Mouse (Mus musculus): ENCODE data around the gene Dgki. TPM values are rescaled to one million over a fixed set of nuclear protein-coding genes. Genes with fewer than 3 reads are reported as not detected.

Dgki gene
- polyA plus RNA-seq, 1 experiment = not detected

DNA sequence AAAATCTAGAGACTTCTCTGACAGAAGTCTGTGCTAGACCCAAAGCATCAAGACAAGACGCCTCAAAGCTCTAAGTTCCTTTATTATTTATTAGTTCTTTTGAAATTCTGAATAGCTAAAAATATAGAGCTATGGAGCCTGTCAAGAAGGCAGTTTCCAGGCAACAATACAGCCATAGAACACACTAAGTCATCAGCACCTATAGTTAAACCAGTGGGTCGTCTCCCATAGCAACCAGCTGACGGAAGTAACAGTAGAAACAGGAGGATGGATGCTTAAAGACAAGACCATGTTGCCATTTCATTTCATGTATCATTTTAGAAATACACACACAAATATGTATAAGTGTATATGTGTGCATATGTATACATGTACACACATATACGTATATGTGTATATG lies 363.2 kb downstream of the Dgki start:
- Histone ChIP-seq H3K4me3 (ENCODE audit: insufficient read depth, low read length) (no peak overlapping the region), H3K27ac (ENCODE audit: insufficient read depth, low read depth, low read length) (no peak overlapping the region), H3K4me1 (ENCODE audit: control insufficient read depth, insufficient read depth, low read length) (no peaks in the 10 kb centered on the region)
- no peak for TF ChIP-seq POLR2A (IDR thresholded peaks at IDR 0.05; ENCODE audit: borderline replicate concordance, low read depth, low read length)
- no peak for TF ChIP-seq CTCF (IDR thresholded peaks at IDR 0.05; ENCODE audit: low read depth, low read length)

DNA sequence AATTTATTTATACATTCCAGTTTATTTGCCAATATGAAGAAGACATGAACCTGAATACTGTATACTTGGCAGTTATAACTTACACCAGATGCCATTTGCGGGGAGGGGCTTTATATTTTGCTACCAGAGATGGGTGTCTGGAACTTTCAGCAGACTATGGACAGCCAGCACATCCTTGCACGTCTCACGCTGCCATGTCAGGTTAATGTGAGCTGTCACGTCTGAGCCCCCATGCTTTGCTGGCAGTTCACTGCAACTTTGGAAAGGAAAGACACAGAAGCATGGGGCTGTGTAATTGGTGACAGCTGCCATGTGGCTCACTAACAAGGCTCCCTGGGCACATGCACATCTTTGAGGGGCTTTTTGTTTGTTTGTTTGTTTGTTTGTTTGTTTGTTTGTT lies 368.5 kb downstream of the Dgki start:
- no peak overlapping the region for H3K27ac ChIP-seq (ENCODE audit: insufficient read depth, low read depth, low read length)
- TF ChIP-seq CTCF (IDR thresholded peaks at IDR 0.05; ENCODE audit: low read depth, low read length) (no peak), POLR2A (IDR thresholded peaks at IDR 0.05; ENCODE audit: borderline replicate concordance, low read depth, low read length) (no peak)

DNA sequence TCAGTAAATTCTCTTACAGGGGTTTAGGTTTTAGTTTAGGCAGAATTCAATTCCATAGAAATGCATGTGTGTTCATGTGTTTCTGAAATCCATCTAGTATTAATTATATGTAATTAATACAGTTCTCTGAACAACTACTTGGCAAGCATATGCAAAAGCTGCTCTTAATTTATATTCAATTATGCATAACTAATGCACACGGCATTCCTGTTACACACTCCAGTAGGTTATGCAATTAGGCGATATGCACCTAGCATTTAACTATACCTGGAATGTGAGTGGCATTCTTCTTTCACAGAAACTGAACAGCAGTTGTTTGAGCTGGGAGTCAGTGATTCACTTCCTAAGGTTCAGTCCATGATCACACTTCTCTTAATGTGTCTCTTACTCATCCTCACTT lies 370.2 kb downstream of the Dgki start:
- Histone ChIP-seq H3K4me1 (ENCODE audit: control insufficient read depth, insufficient read depth, low read length) (no peaks in the 10 kb centered on the region), H3K4me3 (ENCODE audit: insufficient read depth, low read length) (no peak overlapping the region), H3K27ac (ENCODE audit: insufficient read depth, low read depth, low read length) (no peak overlapping the region)
- TF ChIP-seq POLR2A (IDR thresholded peaks at IDR 0.05; ENCODE audit: borderline replicate concordance, low read depth, low read length) (no peak), CTCF (IDR thresholded peaks at IDR 0.05; ENCODE audit: low read depth, low read length) (no peak)

More for the DNA sequence above, 368.5 kb downstream of the Dgki start:
- Histone ChIP-seq H3K4me1 (ENCODE audit: control insufficient read depth, insufficient read depth, low read length) (no peaks in the 10 kb centered on the region), H3K4me3 (ENCODE audit: insufficient read depth, low read length) (no peak overlapping the region)

DNA sequence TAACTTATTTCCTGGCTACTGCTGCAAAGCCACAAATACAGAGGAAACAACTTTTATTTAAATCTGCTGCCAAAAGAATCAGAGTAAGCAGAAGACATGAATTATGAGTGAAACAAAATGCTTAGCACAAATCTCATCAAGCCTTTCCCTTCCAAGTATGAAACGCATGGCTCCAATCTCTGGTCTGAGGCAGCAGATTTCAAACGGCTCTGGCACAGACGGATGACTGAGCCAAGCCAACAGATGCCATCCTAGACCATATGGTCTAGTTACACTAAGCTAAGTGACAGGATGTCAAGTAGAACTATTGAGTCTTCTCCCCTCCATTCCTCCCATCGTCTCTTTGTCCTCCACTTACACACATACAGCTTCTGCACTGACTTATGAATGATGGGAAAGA lies 373.5 kb downstream of the Dgki start:
- Histone ChIP-seq H3K4me1 (ENCODE audit: control insufficient read depth, insufficient read depth, low read length) (no peaks in the 10 kb centered on the region), H3K27ac (ENCODE audit: insufficient read depth, low read depth, low read length) (no peak overlapping the region), H3K4me3 (ENCODE audit: insufficient read depth, low read length) (no peak overlapping the region)
- no peak for TF ChIP-seq POLR2A (IDR thresholded peaks at IDR 0.05; ENCODE audit: borderline replicate concordance, low read depth, low read length)
- TF ChIP-seq CTCF (IDR thresholded peaks at IDR 0.05; ENCODE audit: low read depth, low read length) = no peak

DNA sequence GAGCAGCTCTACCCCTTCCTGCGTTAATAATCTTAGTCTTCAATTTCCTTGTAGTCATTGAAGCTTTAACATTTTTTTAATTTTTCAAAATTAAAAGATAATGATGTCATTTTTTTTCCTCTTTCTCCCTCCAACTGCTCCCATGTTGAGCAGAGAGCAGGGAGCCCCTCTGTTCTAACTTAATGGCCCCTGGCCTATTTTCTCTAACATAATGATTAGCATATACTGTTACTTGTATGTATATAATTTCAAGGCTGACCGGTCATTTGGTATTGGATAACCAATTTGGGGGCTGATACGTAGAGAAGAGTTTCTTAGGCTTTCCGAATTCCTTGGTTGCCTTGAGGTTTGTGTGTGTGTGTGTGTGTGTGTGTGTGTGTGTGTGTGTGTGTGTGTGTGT lies 378.0 kb downstream of the Dgki start:
- Histone ChIP-seq H3K4me3 (ENCODE audit: insufficient read depth, low read length) (no peak overlapping the region), H3K4me1 (ENCODE audit: control insufficient read depth, insufficient read depth, low read length) (no peaks in the 10 kb centered on the region), H3K27ac (ENCODE audit: insufficient read depth, low read depth, low read length) (no peak overlapping the region)
- no peak for TF ChIP-seq POLR2A (IDR thresholded peaks at IDR 0.05; ENCODE audit: borderline replicate concordance, low read depth, low read length)
- no peak for TF ChIP-seq CTCF (IDR thresholded peaks at IDR 0.05; ENCODE audit: low read depth, low read length)

DNA sequence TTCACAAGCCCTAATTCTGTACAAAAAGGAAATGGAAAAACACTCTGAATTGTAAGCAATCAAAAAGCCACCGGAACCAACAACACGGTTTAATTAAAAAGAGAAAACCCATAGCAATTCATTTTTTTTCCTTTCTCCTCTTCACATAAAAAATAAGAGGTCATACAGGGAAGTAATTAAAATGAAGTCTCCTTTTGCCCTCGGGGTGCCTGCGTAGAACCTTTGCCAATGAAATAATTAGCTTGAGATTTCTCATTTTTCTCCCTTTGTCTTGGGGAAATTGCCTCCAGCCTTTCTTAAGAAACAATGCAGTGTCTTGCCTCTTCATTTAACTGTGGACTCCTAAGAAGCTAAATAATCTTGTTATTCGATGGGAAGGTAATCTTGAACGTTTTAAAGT lies 388.4 kb downstream of the Dgki start:
- no peaks in the 10 kb centered on the region for H3K4me1 ChIP-seq (ENCODE audit: control insufficient read depth, insufficient read depth, low read length)
- H3K27ac ChIP-seq (ENCODE audit: insufficient read depth, low read depth, low read length) = no peak overlapping the region
- TF ChIP-seq CTCF (IDR thresholded peaks at IDR 0.05; ENCODE audit: low read depth, low read length) (no peak), POLR2A (IDR thresholded peaks at IDR 0.05; ENCODE audit: borderline replicate concordance, low read depth, low read length) (no peak)
- no peak overlapping the region for H3K4me3 ChIP-seq (ENCODE audit: insufficient read depth, low read length)

DNA sequence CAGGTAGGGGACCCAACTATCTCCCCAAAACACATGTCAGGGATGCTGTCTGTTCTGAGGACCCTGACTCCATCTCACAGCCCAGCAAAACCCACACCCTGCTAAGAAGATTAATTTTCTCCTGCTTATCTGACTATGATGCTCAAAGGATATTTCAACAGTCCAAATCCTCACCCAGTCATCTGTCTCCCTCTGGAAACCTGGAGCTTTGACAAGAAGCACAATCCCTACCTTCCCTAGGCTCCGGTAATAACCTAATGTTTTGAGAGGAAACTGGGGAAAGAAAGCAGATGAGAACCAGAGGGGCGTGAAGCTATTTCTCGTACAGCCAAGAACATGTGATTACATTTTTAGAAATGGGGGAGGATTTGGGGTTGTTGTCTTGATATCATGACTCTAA lies 392.8 kb downstream of the Dgki start:
- Histone ChIP-seq H3K4me3 (ENCODE audit: insufficient read depth, low read length) (no peak overlapping the region), H3K27ac (ENCODE audit: insufficient read depth, low read depth, low read length) (no peak overlapping the region), H3K4me1 (ENCODE audit: control insufficient read depth, insufficient read depth, low read length) (no peaks in the 10 kb centered on the region)
- TF ChIP-seq POLR2A (IDR thresholded peaks at IDR 0.05; ENCODE audit: borderline replicate concordance, low read depth, low read length) (no peak), CTCF (IDR thresholded peaks at IDR 0.05; ENCODE audit: low read depth, low read length) (no peak)

DNA sequence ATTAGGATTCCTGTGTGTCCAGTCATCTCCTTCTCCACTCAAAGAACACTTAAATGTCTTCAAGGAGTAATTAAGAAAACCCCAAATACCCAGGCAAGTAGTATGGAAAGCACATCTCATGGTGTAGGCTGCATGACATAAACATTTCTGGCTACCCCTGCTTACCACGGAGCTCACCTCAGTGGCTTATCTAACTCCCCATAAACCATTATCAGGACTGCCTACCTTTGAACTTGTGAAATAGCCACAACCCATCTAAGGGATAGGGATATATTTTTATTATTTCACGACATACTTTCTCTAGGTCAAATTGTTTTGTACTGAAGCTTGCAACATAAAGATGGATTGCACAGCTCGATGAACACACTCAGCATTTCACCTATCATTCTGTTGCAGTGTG lies 394.0 kb downstream of the Dgki start:
- Histone ChIP-seq H3K27ac (ENCODE audit: insufficient read depth, low read depth, low read length) (no peak overlapping the region), H3K4me1 (ENCODE audit: control insufficient read depth, insufficient read depth, low read length) (no peaks in the 10 kb centered on the region), H3K4me3 (ENCODE audit: insufficient read depth, low read length) (no peak overlapping the region)
- TF ChIP-seq POLR2A (IDR thresholded peaks at IDR 0.05; ENCODE audit: borderline replicate concordance, low read depth, low read length) (no peak), CTCF (IDR thresholded peaks at IDR 0.05; ENCODE audit: low read depth, low read length) (no peak)

DNA sequence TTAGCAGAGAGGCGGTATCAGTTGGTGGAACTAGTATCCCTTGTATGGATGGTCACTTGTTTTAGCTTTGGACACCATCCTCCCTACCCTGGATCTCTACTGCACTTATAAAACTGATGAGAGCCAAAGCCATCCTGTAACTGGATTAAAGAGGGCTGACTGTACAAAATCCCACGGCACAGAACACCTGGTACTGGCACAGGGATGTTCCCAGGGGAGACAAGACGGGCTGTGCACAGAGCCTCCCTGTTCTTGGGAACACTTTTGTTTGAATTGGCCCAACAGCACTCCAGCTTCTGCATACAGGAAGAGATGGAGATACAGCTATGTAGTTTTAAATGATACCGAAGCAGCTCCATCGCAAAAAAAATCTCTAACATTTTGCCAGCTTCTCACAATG lies 395.1 kb downstream of the Dgki start:
- no peak overlapping the region for H3K27ac ChIP-seq (ENCODE audit: insufficient read depth, low read depth, low read length)
- no peak overlapping the region for H3K4me3 ChIP-seq (ENCODE audit: insufficient read depth, low read length)
- TF ChIP-seq POLR2A (IDR thresholded peaks at IDR 0.05; ENCODE audit: borderline replicate concordance, low read depth, low read length) = no peak
- TF ChIP-seq CTCF (IDR thresholded peaks at IDR 0.05; ENCODE audit: low read depth, low read length) = no peak
- H3K4me1 ChIP-seq (ENCODE audit: control insufficient read depth, insufficient read depth, low read length) = no peaks in the 10 kb centered on the region

DNA sequence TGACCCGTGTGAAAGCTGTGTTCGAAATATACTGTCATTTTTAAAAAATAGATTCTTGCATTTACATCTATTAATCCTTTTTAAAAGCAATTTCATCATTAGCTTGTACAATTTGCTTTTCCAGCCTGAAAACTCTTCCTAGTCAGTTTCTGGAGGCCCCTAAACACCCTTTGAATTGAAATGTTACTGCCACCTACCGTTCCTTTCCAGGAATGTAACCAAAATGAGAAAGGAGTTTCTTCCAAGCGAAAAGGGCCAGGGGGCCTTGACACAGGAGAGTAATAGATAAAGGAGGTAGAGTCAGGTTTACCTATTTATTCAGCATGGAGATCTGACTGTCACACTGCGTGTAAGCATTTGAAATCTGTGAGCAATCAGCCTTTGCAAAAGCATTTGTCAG lies 396.2 kb downstream of the Dgki start:
- no peak overlapping the region for H3K27ac ChIP-seq (ENCODE audit: insufficient read depth, low read depth, low read length)
- no peak overlapping the region for H3K4me3 ChIP-seq (ENCODE audit: insufficient read depth, low read length)
- no peaks in the 10 kb centered on the region for H3K4me1 ChIP-seq (ENCODE audit: control insufficient read depth, insufficient read depth, low read length)
- TF ChIP-seq CTCF (IDR thresholded peaks at IDR 0.05; ENCODE audit: low read depth, low read length) = no peak

DNA sequence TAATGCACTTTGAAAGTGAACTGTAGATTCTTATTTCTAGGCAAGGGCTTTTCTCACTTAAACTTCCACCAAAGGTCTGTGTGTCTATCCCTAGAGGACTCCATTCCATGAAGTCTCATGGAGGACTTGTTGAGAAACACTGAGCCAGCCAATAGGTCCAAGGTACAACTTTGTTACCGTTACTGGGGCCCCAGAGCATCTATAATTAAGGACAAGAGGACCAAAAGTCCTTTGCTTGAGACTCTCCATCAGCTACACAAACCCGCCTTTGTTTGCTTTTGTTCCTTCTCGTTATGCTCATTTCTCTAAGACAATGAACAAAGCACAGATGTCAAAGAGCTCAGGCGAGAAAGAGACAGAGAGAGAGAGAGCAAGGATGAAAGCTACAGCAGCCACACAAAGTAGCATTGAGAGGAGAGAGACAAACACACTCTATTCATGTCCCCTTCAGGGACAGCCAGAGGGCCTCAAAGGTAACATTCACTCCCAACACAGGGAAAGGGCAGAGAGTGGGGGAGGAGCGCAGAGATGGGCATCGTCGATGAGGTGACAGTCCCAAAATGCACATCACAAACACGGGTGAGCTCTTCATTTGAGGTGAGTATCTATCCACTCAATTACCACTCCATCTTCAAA lies 396.7 kb downstream of the Dgki start:
- H3K4me3 ChIP-seq (ENCODE audit: insufficient read depth, low read length) = no peak overlapping the region
- no peak overlapping the region for H3K27ac ChIP-seq (ENCODE audit: insufficient read depth, low read depth, low read length)
- TF ChIP-seq POLR2A (IDR thresholded peaks at IDR 0.05; ENCODE audit: borderline replicate concordance, low read depth, low read length) = no peak
- no peak for TF ChIP-seq CTCF (IDR thresholded peaks at IDR 0.05; ENCODE audit: low read depth, low read length)
- no peaks in the 10 kb centered on the region for H3K4me1 ChIP-seq (ENCODE audit: control insufficient read depth, insufficient read depth, low read length)
